Mouse (Mus musculus): ENCODE data around the gene Amigo3. TPM values are rescaled to one million over a fixed set of nuclear protein-coding genes. Genes with fewer than 3 reads are reported as not detected.
"Not testable (repeated sequence)": the region's sequence is repeated elsewhere in the genome, so short reads cannot be mapped to it uniquely, and the experiment has no call there.

Gene Amigo3
- 1 to 10 TPM; 2.3 to 2.5 TPM for total RNA-seq (2021)
- long read RNA-seq, result 0 reads

DNA sequence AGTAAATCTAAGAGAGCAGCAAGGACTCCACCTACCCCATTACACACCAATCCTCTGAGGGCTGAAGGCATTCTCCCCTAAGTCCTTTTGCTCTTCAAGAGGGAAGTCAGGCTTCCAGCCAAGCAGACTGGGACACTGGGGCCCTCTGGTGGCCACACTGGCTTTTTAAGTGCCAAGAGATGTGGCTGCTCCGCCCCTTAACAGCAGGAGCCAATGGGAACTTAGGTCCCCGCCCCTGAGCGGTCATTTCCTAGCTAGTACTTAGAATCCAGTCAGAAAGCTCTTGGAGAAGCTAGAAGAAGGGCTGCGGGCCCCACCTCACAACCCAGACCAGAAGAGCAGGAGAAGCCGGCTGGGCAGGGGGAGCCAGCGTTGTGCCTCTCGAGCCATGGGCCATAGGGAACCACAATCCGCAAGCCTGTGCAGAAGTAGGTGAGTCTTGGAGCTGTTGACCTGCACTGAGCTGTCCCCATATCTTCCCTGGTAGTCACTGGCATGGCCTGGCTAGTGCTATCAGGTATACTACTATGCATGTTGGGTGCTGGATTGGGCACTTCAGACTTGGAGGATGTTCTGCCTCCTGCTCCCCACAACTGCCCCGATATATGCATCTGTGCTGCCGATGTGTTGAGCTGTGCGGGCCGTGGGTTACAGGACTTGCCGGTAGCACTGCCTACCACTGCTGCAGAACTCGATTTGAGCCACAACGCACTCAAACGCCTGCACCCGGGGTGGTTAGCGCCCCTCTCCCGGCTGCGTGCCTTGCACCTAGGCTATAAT lies at the start of gene Amigo3:
TSS of gene Amigo3 (plus strand) at position 275 of the 780 bp plus-strand sequence.
- peak; percentile 93 to 99 for DNase-seq (ENCODE audit: low spot score in 2 of 2)

DNA sequence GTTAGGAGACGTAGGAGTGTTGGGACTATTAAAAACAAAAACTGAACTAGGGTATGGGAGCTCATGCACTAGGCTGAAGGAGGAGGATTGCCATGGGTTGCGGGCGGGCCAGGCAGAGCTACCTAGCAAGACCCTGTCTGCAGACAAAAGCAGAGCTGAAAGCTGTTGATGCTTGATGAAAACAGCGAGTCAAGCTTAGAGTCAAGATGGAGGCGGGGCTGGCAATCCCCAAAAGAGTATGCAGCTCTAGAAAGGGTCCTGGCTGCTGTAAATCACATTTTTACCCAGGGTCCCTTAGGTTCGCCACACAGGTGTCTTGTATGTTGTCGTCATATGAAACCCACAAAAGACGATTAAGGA lies 49.4 kb upstream of the Amigo3 start:
- DNase-seq (ENCODE audit: low spot score in 2 of 2), result peak in 1 of 2 experiments; percentile 25

DNA sequence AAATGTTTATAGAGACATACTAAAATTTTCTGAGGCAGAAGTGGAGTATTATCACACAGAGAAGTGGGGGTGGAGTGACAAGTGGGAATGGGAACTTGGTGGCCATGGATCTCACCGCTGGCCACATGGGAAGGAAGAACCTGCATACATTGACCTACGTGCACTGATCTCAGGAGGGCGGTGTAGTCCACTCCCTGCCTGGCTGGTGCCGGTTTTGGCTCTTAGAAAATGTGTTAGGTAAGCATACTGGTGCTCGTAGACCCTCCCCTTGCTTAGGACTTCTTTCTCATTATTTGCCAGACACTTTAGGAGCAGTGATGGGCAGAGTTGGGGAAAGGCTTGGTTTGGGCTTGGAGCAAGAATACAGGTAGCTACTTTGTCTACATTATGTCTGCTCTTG lies 44.9 kb upstream of the Amigo3 start:
- no peak for DNase-seq (ENCODE audit: low spot score in 2 of 2)

DNA sequence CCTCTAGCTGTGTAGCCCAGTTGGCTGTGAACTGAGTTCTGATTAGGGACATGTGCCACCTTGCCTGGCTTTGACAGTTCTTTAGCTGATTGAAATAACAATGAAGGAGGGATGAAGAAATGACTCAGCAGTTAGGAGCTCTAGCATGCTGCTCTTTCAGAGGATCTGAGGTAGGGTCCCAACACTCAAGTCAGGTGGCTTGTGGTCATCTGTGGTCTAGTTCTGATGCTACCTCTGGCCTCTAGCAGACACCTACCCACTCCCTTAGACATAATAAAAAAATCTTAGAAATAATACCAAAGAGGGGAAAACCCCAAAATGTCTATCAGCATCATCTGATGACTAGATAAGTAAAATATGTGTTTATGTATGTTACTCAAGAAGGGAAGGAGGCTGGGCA lies 42.6 kb upstream of the Amigo3 start:
- no peak for DNase-seq (ENCODE audit: low spot score in 2 of 2)

DNA sequence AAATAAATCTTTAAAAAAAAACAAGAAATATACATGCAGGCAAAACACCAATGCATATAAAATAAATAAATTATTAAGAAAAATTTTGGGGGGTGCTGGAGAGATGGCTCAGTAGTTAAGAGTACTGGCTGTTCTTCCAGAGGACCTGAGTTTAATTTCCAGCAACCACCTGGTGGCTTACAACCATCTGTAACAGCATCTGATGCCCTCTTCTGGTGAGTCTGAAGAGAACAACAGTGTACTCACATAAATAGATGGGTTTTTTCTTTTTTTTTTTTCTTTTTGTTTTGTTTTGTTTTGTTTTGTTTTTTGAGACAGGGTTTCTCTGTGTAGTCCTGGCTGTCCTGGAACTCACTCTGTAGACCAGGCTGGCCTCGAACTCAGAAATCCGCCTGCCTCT lies 39.4 kb upstream of the Amigo3 start:
- not testable (repeated sequence) for DNase-seq (ENCODE audit: low spot score in 2 of 2)

DNA sequence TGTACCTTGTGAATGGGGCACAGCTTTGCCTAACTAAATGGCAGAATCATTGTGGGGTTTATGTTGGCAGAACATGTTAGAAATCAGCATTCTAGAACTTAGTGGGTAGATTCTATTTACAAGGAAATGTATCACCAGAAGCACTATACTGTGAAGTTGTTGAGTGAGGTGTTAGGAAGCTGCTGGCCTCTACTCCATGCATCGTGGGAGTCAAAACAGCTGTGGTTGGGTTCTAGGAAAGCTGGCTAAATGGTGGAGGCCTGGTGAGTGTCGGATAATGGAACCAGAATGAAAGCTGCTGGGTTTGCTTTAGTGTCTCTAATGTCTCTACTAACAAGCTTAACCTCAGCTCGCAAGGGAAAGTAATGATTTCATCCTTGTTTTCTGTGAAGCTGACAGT lies 35.8 kb upstream of the Amigo3 start:
- no peak for DNase-seq (ENCODE audit: low spot score in 2 of 2)

DNA sequence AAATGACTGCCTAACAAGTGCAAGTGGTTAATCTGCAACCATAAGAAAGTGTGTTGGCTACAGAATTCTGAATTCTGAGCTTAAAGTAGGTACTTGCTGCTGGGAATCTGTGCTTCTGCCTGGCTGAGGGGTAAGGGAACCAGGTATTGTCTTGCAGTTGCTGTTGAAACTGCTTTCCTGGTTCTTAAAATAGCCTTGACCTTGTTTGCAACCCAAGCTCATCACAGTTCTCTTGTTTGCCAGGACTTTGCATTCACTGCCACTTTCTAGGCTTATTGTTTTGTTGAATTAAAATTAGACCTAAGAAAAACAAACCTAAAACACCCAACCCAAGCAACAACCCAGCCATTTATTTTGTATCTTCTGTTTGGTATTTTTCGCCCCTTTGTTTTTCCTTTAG lies 32.2 kb upstream of the Amigo3 start:
- DNase-seq (ENCODE audit: low spot score in 2 of 2), result no peak

DNA sequence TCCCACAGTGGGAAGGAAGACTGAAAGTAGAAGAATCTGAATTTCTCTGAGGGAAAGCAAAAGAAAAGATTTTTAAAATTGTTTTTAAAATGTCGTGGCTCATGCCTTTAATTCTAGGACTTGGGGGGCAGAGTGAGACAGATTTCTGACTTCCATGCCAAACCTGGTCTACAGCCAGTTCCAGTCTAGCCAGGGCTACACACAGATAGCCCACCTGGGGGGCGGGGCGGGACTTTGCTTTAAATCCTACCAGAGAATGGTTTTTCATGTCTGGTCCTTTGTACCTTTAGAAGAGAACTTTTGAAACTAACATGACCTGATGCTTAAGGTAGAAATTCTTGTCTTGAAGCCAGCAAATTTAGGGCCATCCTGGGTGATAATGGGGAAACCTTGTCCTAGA lies 29.7 kb upstream of the Amigo3 start:
- DNase-seq (ENCODE audit: low spot score in 2 of 2), result no peak

DNA sequence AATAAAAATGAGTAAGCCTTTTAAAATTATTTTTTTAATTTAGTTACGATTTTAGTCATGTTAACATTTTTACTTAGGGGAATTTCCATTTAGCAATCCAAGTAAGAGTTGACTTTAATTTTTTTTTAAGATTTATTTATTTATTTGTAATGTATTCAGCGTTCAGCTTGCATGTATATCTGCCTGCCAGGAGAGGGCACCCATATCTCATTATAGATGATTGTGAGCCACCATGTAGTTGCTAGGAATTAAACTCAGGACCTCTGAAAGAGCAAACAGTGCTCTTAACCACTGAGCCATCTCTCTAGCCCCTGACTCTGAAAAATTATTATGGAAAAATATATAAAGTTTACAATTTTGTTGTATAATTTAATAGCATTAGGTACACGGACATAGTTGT lies 26.4 kb upstream of the Amigo3 start:
- DNase-seq (ENCODE audit: low spot score in 2 of 2), result no peak

DNA sequence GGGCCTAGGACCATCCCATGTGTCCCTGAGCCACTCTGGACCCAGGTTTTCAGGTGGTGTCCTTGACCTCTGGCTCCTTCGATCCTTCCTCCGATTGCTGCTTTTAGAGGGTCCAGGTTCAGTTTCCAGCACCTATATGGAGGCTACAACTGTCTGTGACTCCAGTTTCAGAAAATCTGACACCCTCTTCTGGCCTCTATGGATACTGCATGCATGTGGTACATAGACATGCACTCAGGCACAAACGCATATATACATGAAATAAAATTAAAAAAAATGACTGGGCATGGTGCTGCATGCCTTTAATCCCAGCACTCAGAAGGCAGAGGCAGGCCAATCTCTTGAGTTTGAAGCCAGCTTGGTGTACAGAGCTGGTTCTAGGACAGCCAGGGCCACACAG lies 25.1 kb upstream of the Amigo3 start:
- DNase-seq (ENCODE audit: low spot score in 2 of 2), result no peak

DNA sequence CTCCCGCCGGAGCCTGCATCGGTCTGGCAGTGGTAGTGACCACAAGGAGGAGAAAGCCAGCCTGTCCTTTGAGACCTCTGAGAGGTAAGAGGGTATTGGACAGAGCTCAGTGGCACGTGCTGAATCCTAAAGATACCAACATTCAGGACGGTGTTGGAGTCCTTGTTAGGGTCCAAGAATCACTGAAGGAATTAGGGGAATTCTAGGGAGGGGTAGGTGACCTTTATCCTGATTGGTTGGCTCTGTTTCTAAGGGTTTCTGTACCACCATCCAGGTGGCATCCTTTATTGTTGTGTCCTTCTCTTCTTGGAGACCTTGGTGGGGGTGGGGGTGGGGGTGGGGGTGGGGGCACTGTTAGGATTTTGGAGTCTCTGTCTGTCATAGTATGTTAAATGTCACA lies 20.8 kb upstream of the Amigo3 start:
- no peak for DNase-seq (ENCODE audit: low spot score in 2 of 2)

DNA sequence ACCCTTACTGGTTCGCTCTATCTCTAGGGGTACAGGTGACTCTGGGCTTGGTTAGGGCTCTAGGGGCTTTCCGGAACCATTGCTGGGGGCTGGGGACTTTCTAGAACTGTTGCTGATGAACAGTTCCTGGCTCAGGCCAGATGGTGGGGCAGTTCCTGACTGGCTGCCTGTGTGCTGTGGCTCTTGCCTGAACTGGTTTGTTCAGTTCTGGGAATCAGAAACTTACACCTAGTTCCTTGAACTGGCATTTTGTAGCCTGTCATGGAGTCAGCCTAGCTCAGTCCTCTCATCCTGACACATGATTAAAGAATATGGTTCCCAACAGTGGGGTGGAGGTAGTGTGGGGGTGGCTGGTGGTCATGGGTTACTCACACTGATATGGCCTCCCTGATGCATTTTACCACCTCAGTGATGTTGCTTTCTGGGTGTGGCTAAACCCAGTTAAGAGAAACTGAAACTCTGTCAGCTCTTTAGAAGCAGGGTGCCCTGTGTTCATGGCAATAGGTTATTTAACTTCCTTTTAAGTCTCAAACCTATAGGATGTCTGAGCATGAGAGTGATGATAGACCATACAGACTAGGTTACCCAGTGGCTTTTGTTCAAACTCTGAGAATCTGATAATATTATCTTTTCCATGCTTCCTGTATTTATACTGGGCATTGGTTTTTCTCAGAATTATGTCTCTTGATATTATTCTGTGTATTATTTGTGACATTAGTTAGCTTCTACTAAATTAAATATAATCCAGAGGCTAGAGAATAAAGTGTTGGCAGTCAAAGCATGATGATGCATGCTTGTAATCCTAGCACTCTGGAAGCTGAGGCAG lies 17.4 kb upstream of the Amigo3 start:
- DNase-seq (ENCODE audit: low spot score in 2 of 2), result no peak

DNA sequence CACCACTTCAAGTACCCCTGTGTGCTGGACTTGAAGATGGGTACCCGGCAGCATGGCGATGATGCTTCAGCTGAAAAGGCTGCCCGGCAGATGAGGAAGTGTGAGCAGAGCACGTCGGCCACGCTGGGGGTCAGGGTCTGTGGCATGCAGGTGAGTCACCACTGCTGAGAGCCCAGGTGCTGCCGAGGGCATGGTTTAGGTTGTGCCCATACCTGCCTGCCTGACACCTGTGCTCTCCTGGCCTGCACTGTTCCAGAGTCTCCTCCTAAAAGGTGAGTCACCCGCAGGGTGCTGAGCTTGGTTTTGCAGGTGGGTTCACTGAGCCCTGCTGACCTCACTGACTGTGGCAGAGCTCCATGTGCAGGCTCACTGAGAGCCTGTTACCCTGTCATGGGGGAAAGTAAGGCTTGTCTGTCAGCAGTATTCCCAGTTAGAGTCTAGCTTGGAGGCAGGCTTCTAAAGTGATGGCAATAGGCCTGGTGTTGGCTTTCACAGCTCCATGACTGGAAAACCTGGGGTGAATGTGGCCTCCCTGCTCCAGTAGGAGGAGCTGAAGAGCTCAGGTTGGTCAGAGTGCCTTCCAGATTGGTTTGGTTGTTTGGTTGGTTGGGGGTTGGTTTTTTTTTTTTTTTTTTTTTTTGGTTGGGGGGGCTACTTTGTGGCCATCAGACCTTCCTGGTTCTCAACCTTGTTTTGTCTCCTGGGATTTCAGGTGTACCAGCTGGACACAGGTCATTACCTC lies 8.0 kb upstream of the Amigo3 start:
- DNase-seq (ENCODE audit: low spot score in 2 of 2), result no peak

DNA sequence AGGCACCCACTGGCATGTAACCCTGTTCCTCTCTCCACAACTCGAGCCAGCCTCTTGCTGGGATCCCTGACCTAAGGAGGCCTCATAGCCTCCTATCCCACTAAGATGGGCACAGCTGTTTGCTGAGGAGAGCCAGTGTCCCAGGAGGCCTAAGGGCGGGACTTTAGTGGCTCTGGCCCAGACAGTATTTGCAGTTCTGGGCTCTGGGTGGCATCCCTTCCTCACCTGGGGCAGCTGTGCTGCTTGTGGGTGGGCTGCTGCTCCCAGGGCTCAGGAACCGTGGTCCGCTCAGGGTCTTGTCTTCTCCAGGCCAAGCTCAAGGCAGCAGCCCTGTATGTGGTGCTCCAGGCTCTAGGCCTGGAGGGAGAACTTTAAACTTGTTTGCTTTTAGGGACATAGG lies 6.4 kb upstream of the Amigo3 start:
- no peak for DNase-seq (ENCODE audit: low spot score in 2 of 2)

DNA sequence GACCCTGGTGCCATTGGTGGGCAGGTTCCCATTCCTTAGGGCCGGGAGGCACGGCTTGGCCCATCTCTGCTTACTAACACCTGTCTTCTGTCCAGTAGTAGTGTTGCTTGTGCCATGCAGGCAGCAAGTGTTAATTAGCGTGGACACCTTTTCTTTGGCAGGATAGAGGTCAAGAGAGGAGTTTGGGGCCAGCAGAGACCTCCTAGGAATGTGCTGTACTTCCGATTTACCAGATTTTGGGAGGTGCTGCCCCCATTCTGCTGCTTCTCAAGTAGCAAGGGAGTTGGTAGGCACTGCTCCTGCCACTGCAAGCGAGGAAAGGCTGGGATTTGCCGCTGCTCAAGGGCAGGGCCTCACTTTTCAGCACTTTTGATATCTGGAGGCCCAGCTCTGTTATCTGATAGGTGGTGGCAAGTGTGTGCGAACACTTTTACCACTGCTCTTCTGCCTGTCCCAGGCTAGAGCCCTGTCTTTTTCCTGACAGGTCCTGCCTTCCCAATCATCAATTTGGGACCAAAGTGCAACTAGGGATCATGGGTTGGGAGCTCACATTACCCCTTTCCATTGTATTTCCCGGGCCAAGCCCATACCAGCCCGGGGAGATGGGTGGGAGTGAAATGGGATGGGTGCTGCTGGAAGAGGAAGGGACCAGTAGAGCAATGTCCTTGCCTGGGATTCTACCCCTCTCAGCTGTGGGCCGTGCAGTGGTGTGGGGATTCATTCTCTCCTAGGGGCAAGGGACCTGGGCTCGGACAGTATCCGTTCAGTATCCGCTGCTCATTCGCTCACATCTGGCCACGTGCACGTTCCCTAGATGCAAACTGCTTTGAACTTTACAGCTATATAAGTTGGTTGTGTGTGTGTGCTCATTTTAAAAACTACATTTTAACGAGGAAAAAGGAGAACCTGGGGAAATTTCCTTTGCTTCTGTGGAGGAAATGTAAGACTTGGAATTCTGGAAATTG lies 5.1 kb upstream of the Amigo3 start:
- DNase-seq (ENCODE audit: low spot score in 2 of 2), result no peak

DNA sequence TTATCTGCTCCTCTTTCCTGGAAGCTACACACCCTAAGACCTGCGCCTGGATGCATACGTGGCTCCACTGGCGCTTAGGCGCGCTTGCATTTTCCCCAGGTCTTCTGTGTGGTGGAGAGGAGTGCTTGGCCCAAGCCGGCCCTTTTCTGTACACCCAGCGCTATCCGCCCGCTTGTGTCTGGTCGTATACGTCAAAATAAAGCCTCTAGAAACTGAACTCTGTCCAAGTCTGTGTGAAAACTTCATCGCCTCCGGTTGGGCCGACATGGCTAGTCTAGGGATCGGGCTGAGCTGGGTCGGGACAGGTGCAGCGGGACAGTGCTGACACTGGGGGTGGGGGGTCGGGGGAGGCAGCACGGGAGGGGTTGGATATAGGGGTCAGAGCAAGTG lies 4.4 kb upstream of the Amigo3 start:
- DNase-seq (ENCODE audit: low spot score in 2 of 2), result no peak

DNA sequence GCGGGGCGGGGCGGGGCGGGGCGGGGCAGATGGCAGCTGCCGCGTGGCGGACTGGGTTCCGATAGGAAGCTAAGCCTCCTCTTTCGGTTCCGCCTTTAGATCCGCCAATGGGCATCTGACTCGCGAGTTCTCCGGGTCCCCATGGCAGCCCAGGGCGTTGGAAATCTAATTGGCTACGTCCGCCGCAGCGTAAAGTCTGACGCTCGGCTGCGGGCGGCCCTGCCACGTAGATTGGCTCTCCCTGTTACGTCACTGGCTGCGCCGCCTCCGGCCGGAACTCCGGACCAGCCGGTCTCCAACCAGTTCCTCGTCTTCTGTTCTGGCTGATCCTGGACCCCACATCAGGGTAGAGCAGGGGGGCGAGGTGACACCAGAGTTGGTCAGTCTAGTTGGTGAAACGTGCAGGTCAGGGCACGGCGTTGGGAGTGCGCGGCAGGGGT lies 3.9 kb upstream of the Amigo3 start, which contains the start of gene Gmppb:
TSS of gene Gmppb (plus strand) at position 227 of the 440 bp plus-strand sequence.
- peak; percentile 96 to 98 for DNase-seq (ENCODE audit: low spot score in 2 of 2)

DNA sequence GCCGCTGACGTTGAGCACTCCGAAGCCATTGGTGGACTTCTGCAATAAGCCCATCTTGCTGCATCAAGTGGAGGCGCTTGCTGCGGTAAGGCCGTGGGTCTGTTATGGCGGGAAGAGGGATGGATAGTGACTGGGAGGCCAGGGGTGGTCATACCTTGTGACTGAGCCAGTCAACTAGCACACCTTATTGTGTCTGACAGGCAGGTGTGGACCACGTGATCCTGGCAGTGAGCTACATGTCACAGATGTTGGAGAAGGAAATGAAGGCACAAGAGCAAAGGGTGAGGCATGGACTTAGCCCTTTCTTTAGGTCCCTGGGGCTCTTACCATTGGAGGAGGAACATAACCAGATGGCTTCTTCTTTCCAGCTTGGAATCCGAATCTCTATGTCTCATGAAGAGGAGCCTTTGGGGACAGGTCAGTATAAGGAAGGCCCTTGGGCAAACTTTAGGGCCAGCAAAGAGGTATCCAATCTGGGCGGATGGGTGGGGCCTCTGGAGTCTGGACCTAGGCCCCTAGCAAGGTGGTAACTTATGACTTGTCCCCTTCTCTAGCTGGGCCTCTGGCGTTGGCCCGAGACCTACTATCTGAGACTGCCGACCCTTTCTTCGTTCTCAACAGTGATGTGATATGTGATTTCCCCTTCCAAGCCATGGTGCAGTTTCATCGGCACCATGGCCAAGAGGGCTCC lies 3.3 kb upstream of the Amigo3 start:
- DNase-seq (ENCODE audit: low spot score in 2 of 2), result no peak

DNA sequence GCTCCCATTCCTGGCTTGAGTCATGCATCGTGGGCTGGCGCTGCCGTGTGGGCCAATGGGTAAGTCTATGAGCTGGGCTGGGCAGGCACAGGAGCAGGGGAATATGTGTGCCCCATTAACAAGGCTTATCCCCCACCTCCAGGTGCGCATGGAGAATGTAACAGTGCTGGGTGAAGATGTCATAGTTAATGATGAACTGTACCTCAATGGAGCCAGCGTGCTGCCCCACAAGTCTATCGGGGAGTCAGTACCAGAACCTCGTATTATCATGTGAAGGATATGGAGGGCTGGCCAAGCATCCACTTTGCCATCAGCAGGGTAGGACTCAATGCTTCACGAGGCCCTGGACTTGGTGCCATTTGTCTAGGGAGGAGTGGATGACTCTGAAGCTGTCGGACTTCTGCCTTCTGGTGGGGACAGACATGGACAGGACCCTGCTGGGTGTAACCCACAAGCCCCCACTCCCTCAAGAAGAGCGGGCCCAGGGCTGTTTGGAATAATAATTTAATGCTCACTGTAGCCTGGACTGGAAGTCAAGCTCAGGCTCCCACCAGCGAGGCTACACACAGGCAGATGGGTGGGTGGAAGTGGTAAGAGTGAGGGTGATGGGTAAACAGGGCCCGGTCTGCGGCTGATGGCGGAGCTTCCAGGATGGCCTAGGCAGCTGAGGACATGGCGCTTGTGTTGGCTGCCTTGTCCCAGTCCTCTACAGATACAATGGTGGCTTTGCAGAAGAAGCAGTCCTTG lies 1.6 kb upstream of the Amigo3 start:
- DNase-seq (ENCODE audit: low spot score in 2 of 2), result no peak

DNA sequence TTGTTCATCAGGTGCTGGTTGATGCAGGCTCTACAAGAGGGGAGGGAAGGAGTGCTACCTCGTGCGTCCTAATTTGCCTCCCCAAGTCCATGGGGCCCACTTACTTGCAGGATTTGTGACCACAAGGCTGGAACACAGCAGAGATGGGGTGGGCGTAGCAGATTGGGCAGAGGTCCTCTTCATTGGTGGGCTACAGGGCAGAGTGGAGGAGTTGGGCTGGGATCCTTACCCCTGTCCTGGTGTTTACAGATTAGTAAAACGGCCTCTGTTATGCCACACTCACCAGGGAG lies 1.1 kb upstream of the Amigo3 start:
- DNase-seq (ENCODE audit: low spot score in 2 of 2), result no peak

Data from layer of hippocampus, adult 18-20 months (tissue).